Mouse (Mus musculus) forebrain, embryonic 11.5 days (tissue): ENCODE measurements at regions not wholly inside any gene's neighbourhood (a gene's known extent, or its start where the extent isn't known, plus 50 kb on each side); places are given as distances from the start of the nearest gene placed in this dataset.
A peak's percentile ranks its signal among the peaks of the same experiment; 100 is the strongest.

Experiments used
- ATAC-seq: fragments of 200-750 bp; cut with Nextera tagmentation; replicated peaks from 2 replicates; pipeline ENCODE4 v1.8.0; 2017; ENCODE audit warnings: moderate TSS enrichment; ENCODE audit not compliant: low FRiP score
- DNase-seq: peaks from one replicate; pipeline ENCODE4 v3.0.0-alpha.2; 2017; ENCODE audit warnings: low spot score
- H3K27ac ChIP-seq: fragments of 300-500 bp; sonication (generic); 2 replicates; pipeline ENCODE4 v1.5.1; 2014; ENCODE audit warnings: low read depth, low read length
- H3K27me3 ChIP-seq: fragments of 300-500 bp; sonication (generic); 2 replicates; pipeline ENCODE4 v1.6.1; 2014; ENCODE audit warnings: mild to moderate bottlenecking, low read length, mixed read lengths; ENCODE audit not compliant: control insufficient read depth, insufficient read depth
- H3K36me3 ChIP-seq: fragments of 300-500 bp; sonication (generic); 2 replicates; pipeline ENCODE4 v1.6.1; 2014; ENCODE audit warnings: mild to moderate bottlenecking, low read length, moderate library complexity, mixed read lengths; ENCODE audit not compliant: control insufficient read depth, insufficient read depth
- H3K4me1 ChIP-seq: fragments of 300-500 bp; sonication (generic); replicated peaks from 2 replicates; pipeline ENCODE4 v1.6.1; 2014; ENCODE audit warnings: low read length, mixed read lengths; ENCODE audit not compliant: control insufficient read depth, insufficient read depth
- H3K4me2 ChIP-seq: fragments of 300-500 bp; sonication (generic); 2 replicates; pipeline ENCODE4 v1.6.1; 2014; ENCODE audit warnings: low read depth, mild to moderate bottlenecking, low read length, moderate library complexity, mixed read lengths; ENCODE audit not compliant: severe bottlenecking
- H3K4me3 ChIP-seq: fragments of 300-500 bp; sonication (generic); 2 replicates; pipeline ENCODE4 v1.5.1; 2014; ENCODE audit warnings: low read depth, low read length
- H3K9ac ChIP-seq: fragments of 300-500 bp; sonication (generic); 2 replicates; pipeline ENCODE4 v1.6.1; 2014; ENCODE audit warnings: low read length
- H3K9me3 ChIP-seq: fragments of 300-500 bp; sonication (generic); 2 replicates; pipeline ENCODE4 v1.6.1; 2016; ENCODE audit warnings: low read length, mixed read lengths; ENCODE audit not compliant: control insufficient read depth
- WGBS: fragments of 180-500 bp; shearing (Covaris S2); extraction: QIAGEN DNeasy Blood & Tissue Kit; methylation state at CpG from one replicate; pipeline ENCODE4 v1.1.7; 2014; 5-methylcytosine and 5-hydroxymethylcytosine counted together

DNA sequence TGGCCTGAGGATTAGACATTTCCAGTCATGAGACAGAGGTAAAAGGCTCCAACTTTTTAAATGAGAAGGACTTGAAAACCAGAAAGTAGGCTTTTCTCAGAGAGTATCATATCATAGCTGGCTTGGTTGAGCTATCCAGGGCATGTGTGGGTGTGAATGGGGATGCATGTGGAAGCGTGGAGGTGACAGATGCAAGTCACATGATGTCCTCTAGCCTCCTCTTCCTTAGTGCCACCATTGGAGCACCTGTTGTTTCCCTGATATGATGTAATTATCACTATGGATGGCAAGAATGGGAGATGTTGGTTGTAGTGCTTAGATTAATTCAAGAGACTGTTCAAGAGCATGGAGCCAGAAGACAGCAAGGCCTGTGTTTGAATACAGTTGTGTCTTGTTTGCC lies 510.0 kb downstream of the Ccdc171 start:
- no peak overlapping the region for H3K4me3 ChIP-seq
- no peak overlapping the region for H3K9ac ChIP-seq
- H3K4me1 ChIP-seq, result peaks cover 3% of the 10 kb centered on the region; the same call in 1 of the 2 replicates
- H3K27me3 ChIP-seq, result no peaks in the 10 kb centered on the region
- no peaks in the 10 kb centered on the region for H3K36me3 ChIP-seq
- no peak for ATAC-seq
- no peak for DNase-seq
- 87% methylated on average over 1 of the region's 1 CpGs for WGBS
- H3K27ac ChIP-seq, result no peak overlapping the region
- no peaks in the 10 kb centered on the region for H3K9me3 ChIP-seq
- H3K4me2 ChIP-seq, result no peak overlapping the region

DNA sequence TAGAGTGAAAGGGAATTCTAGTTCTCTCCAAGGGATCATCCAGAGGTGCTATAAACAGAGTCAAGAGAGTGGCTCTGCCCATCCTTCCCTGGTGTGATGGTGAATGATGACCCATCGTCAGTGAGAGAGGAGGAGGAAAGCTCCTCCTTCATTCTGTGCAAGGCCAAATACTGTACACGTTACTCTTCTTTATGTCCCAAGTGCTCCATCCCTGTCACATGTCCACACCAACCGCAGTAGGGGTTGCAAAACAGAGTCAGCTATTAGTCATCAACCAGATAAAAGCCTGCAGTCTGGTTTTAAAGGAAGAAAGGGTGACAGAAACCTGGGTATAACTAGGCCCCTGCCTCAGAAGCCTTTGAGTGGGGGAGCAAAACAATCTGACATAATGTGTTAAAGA lies 512.2 kb downstream of the Ccdc171 start:
- no peak overlapping the region for H3K4me3 ChIP-seq
- H3K9ac ChIP-seq, result no peak overlapping the region
- no peaks in the 10 kb centered on the region for H3K27me3 ChIP-seq
- 94% methylated on average over 3 of the region's 3 CpGs for WGBS
- DNase-seq (no peak), ATAC-seq (no peak)
- H3K4me1 ChIP-seq, result peaks cover 2% of the 10 kb centered on the region; the same call in 1 of the 2 replicates
- no peak overlapping the region for H3K27ac ChIP-seq
- H3K9me3 ChIP-seq, result no peaks in the 10 kb centered on the region
- H3K4me2 ChIP-seq, result no peak overlapping the region
- H3K36me3 ChIP-seq, result no peaks in the 10 kb centered on the region

- H3K36me3 ChIP-seq, result no peaks in the 10 kb centered on the region
- no peak overlapping the region for H3K4me3 ChIP-seq
- H3K9ac ChIP-seq, result no peak overlapping the region
- no peaks in the 10 kb centered on the region for H3K9me3 ChIP-seq
- WGBS, result 88% methylated on average over 6 of the region's 6 CpGs
- H3K27me3 ChIP-seq, result no peaks in the 10 kb centered on the region
- DNase-seq (no peak), ATAC-seq (no peak)
- no peak overlapping the region for H3K27ac ChIP-seq
- H3K4me2 ChIP-seq, result no peak overlapping the region
- no peaks in the 10 kb centered on the region for H3K4me1 ChIP-seq
These were observed 524.9 kb downstream of the Ccdc171 start for GRCm38 (mm10) chr4:84050243-84050642.

DNA sequence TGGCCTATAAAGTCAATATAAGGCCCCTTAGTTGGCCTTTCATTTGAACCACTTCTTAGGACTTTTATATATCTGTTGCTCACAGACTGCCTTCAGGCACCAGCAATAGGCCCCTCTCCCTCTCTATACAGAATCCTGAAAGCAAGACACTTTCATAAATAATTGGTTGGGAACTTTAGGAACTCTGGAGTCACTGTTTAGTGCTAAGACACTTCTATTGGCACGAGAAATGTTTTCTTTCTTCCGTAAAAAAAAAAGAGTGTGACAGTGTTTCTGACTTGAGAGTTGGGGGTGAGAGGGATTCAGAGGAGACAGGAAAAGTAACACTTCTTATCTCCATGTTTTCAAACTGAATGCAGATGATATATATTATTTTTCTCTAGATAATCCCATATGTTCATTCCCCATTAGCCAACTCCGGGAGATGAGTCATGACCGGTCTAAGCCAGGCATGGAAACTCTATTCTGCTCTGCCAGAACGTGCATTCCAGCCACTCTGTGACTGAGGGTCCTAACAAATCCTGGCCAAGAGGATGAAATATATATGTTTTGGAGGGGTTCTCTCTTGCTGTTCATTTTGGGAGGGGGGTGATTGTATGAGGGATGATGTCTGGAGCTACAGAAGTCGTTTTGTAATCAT lies 531.6 kb downstream of the Ccdc171 start:
- ATAC-seq (no peak), DNase-seq (no peak)
- H3K9me3 ChIP-seq, result no peaks in the 10 kb centered on the region
- H3K27ac ChIP-seq, result no peak overlapping the region
- no peaks in the 10 kb centered on the region for H3K36me3 ChIP-seq
- H3K9ac ChIP-seq, result no peak overlapping the region
- H3K4me1 ChIP-seq, result no peaks in the 10 kb centered on the region
- H3K4me3 ChIP-seq, result no peak overlapping the region
- H3K27me3 ChIP-seq, result no peaks in the 10 kb centered on the region
- no peak overlapping the region for H3K4me2 ChIP-seq
- 90% methylated on average over 6 of the region's 6 CpGs for WGBS

DNA sequence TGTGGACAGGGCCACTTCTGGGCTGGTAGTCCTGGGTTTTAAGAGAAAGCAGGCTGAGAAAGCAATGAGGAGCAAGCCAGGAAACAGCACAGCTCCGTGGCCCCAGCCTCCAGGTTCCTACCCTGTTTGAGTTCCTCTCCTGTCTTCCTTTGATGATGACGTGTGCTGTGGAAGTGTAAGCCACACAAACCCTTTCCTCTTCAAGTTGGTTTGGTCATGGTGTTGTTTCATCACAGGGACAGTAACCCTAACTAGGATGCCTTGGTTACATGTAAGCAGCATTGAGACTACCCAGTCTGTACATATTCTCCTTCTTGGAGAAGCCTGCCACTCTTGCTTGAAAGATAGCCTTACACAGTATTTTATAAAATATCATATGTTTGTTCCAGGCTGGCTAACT lies 534.8 kb downstream of the Ccdc171 start:
- no peak overlapping the region for H3K9ac ChIP-seq
- 87% methylated on average over 2 of the region's 2 CpGs for WGBS
- no peak overlapping the region for H3K4me2 ChIP-seq
- no peaks in the 10 kb centered on the region for H3K27me3 ChIP-seq
- no peaks in the 10 kb centered on the region for H3K9me3 ChIP-seq
- no peaks in the 10 kb centered on the region for H3K36me3 ChIP-seq
- ATAC-seq (no peak), DNase-seq (no peak)
- no peaks in the 10 kb centered on the region for H3K4me1 ChIP-seq
- H3K4me3 ChIP-seq, result no peak overlapping the region
- no peak overlapping the region for H3K27ac ChIP-seq

GRCm38 (mm10) chr4:84063755-84064154 lies 538.4 kb downstream of the Ccdc171 start:
- WGBS, result 68% methylated on average over 5 of the region's 5 CpGs
- no peaks in the 10 kb centered on the region for H3K4me1 ChIP-seq
- DNase-seq (no peak), ATAC-seq (no peak)
- H3K27me3 ChIP-seq, result no peaks in the 10 kb centered on the region
- no peaks in the 10 kb centered on the region for H3K9me3 ChIP-seq
- no peak overlapping the region for H3K4me2 ChIP-seq
- no peak overlapping the region for H3K4me3 ChIP-seq
- no peak overlapping the region for H3K27ac ChIP-seq
- H3K9ac ChIP-seq, result no peak overlapping the region
- H3K36me3 ChIP-seq, result no peaks in the 10 kb centered on the region

DNA sequence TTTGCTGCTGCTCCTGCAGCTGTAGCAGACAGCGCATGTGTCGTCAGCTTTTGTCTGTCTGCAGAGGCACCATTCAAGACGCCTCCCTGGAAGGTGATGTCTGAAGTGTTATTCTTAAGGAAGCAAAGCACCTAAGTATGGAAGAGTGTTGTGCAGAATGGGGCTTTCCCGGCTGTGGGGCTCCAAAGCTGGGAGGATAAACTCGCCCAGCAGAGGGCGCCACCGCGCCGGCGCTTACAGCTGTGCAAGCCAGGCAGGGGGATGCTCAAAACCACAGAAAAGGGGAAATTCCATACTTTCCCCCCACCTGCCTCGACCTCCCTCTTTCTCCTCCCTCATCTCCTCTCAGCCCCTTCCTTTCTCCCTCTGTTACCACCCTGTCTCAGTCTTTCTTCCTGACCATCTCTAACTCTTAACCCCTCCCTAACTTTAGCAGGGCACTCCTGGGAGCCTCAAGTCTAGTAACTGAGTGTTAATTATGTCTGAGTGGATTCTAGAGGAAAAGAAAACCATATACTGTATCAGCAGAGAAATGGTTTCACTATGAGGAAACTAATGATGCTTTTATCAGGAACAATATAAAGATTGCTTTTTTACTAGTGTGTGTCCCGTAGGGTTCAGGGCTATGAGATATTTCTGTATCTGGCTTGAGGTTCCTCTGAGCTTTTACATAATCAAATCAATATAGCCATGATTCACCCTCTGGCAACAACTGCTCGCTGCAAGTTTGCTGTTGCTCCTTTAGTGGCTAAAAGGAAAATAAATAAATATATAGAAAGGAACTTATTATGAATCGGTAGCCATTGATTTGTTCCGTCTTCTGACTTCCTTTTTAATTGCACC lies 539.5 kb downstream of the Ccdc171 start:
- Histone ChIP-seq H3K9me3 (no peaks in the 10 kb centered on the region), H3K4me2 (no peak overlapping the region), H3K27me3 (no peaks in the 10 kb centered on the region), H3K4me3 (no peak overlapping the region), H3K36me3 (no peaks in the 10 kb centered on the region), H3K4me1 (no peaks in the 10 kb centered on the region), H3K9ac (no peak overlapping the region), H3K27ac (no peak overlapping the region)
- DNase-seq, result peak; percentile 90
- 25% methylated on average over 15 of the region's 15 CpGs for WGBS
- peak; percentile 55 for ATAC-seq

DNA sequence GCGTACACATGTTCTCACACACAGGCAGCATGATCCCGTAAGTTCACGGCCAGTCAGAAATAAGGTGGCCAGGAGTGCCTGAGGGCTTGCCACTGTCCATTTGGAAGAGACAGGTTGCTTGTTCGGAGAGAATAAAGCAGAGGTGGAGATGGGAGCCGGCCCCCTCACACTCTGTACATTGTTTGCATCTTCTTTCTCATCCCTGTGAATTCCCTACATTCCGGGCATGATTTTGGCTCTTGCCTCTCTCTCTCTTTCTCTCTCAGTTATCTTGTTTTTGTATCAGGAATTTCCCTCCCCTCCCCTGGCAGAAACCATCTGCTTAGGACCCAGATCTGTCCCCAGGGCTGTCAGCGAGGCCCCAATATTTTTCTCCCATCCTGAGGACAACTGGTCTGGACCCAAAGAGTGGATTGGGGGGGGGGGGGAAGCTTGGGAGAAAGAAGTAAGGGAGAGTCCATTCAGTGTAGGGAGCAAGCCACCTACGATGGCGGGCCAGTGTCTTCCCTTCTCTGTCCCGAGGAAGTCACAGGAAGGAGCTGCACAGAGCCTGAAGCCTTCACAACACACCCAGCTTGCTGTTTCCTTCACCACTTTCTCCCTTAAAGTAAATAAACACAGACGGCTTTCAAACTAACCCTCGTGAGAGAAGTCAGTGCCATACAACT lies 540.2 kb downstream of the Ccdc171 start:
- Histone ChIP-seq H3K27ac (no peak overlapping the region), H3K4me1 (no peaks in the 10 kb centered on the region), H3K9me3 (no peaks in the 10 kb centered on the region), H3K4me3 (no peak overlapping the region), H3K36me3 (no peaks in the 10 kb centered on the region), H3K9ac (no peak overlapping the region), H3K4me2 (no peak overlapping the region), H3K27me3 (no peaks in the 10 kb centered on the region)
- 68% methylated on average over 12 of the region's 12 CpGs for WGBS
- no peak for DNase-seq
- no peak for ATAC-seq
